Mouse (Mus musculus) ES-E14 (cell line): ENCODE data around the gene Farsa. TPM values are rescaled to one million over a fixed set of nuclear protein-coding genes. Genes with fewer than 3 reads are reported as not detected.
"Not testable (repeated sequence)": the region's sequence is repeated elsewhere in the genome, so short reads cannot be mapped to it uniquely, and the experiment has no call there.

Experiments used
- DNase-seq: peaks from one replicate; pipeline ENCODE4 v3.0.0-alpha.2; 2013; ENCODE audit warnings: low read depth, low spot score
- H3K27ac ChIP-seq: 2 replicates; pipeline ENCODE4 v1.5.1; 2012; ENCODE audit warnings: low read depth, mild to moderate bottlenecking, low read length, moderate library complexity, mixed read lengths; ENCODE audit not compliant: poor library complexity, insufficient read depth, severe bottlenecking
- H3K36me3 ChIP-seq: 2 replicates; pipeline ENCODE4 v1.6.1; 2012; ENCODE audit warnings: mild to moderate bottlenecking, low read length, moderate library complexity, mixed read lengths; ENCODE audit not compliant: control insufficient read depth, poor library complexity, insufficient read depth, severe bottlenecking
- H3K4me1 ChIP-seq, 2 experiments: fragments of 150-350 bp in 1 of 2; sonication (generic) in 1 of 2; 2 replicates each; pipeline ENCODE4 v1.6.1; 2012; ENCODE audit warnings: low read length in 2 of 2, mild to moderate bottlenecking in 1 of 2, mixed read lengths in 1 of 2; ENCODE audit not compliant: control insufficient read depth in 2 of 2, insufficient read depth in 2 of 2, poor library complexity in 1 of 2
- H3K4me3 ChIP-seq, 2 experiments: fragments of 150-350 bp in 1 of 2; sonication (generic) in 1 of 2; 2 replicates each; pipeline ENCODE4 v1.5.1; 2012; ENCODE audit warnings: low read length in 2 of 2, low read depth in 1 of 2, mild to moderate bottlenecking in 1 of 2, mixed read lengths in 1 of 2; ENCODE audit not compliant: insufficient read depth in 1 of 2, poor library complexity in 1 of 2, severe bottlenecking in 1 of 2
- H3K9ac ChIP-seq: 2 replicates; pipeline ENCODE4 v1.6.1; 2012; ENCODE audit warnings: low read depth, mild to moderate bottlenecking, low read length, mixed read lengths; ENCODE audit not compliant: poor library complexity, insufficient read depth, severe bottlenecking
- H3K9me3 ChIP-seq: fragments of 150-350 bp; sonication (generic); 2 replicates; pipeline ENCODE4 v1.6.1; 2012; ENCODE audit warnings: low read depth, mild to moderate bottlenecking, low read length; ENCODE audit not compliant: control insufficient read depth, insufficient read depth
- CHD2 ChIP-seq: IDR thresholded peaks from 2 replicates; pipeline ENCODE4 v1.6.1; 2014; ENCODE audit warnings: mild to moderate bottlenecking, low read depth, low read length, inconsistent platforms
- HCFC1 ChIP-seq: IDR thresholded peaks from 2 replicates; pipeline ENCODE4 v1.6.1; 2012; ENCODE audit warnings: low read length, inconsistent platforms, borderline replicate concordance; ENCODE audit not compliant: insufficient read depth
- MAFK ChIP-seq: IDR thresholded peaks from 2 replicates; pipeline ENCODE4 v1.6.1; 2014; ENCODE audit warnings: mild to moderate bottlenecking, low read depth, low read length, inconsistent platforms; ENCODE audit not compliant: insufficient read depth
- ZC3H11A ChIP-seq: IDR thresholded peaks from 2 replicates; pipeline ENCODE4 v1.6.1; 2012; ENCODE audit warnings: low read depth, mild to moderate bottlenecking, inconsistent platforms, low read length, borderline replicate concordance
- ZNF384 ChIP-seq: IDR thresholded peaks from 2 replicates; pipeline ENCODE4 v1.6.1; 2012; ENCODE audit warnings: low read depth, low read length, inconsistent platforms
- in situ Hi-C, 2 experiments: fragments of 600-800 bp; cut with MboI; formaldehyde crosslinking; loops; one replicate each; pipeline ENCODE4 v1.15.1; 2025; ENCODE audit warnings: low sequenced_read_pairs in 2 of 2, inconsistent platforms in 1 of 2; ENCODE audit not compliant: unreplicated experiment in 2 of 2
- total RNA-seq: library from RNA; depleted of rRNA; stranded (reverse); fragments of 300-350 nt; gene quantifications from 2 replicates; pipeline ENCODE4 v1.2.3, GENCODE M21; 2012

Farsa gene
- total RNA-seq, 1 experiment = 123 TPM

GRCm38 (mm10) chr8:84902920-84903661, 46.3 kb downstream of the Farsa start:
- H3K4me3 ChIP-seq = peak overlapping the region; percentile 95 to 96
- in situ Hi-C loops = no loop called here
- TF ChIP-seq CHD2 (no peak), HCFC1 (0 out of 2 replicates have a peak, but pooled peaks have one; percentile 67), ZC3H11A (no peak), ZNF384 (no peak)
- peaks cover 0 to 6% of the 10 kb centered on the region in 2 experiments; a peak in 2 of 4 replicates for H3K4me1 ChIP-seq
- H3K36me3 ChIP-seq = no peaks in the 10 kb centered on the region; the same call in 1 of the 2 replicates
- no peaks in the 10 kb centered on the region for H3K9me3 ChIP-seq
- H3K9ac ChIP-seq = peak overlapping the region; percentile 96
- peak; percentile 85 for DNase-seq
- H3K27ac ChIP-seq = peak overlapping the region; percentile 85

DNA sequence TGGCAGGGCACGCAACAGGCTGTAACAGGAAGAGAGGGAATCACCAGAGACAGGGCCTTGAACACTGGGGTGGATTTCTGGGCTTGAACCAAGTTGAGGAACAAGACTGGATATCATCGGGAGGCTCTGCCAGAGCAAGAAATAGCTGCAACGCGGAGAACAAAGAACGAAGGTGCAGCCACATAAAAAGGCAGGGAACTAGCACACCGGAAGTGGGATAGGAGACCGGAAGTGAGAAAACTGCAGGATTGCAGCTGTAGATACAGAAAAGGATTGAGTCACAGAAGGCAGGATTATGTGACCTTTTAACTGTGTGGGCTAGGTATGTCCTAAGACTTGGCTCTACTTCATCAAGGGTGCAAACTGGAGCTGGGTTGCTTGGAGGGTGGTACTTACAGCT, 47.6 kb downstream of the Farsa start:
- H3K9ac ChIP-seq = peak overlapping the region; percentile 39; the same call in 1 of the 2 replicates
- no peak overlapping the region for H3K27ac ChIP-seq
- peaks cover 0 to 7% of the 10 kb centered on the region in 2 experiments; a peak in 2 of 4 replicates for H3K4me1 ChIP-seq
- TF ChIP-seq CHD2 (no peak), HCFC1 (no peak), ZNF384 (no peak), ZC3H11A (no peak), MAFK (no peak)
- in situ Hi-C loops = no loop called here
- H3K36me3 ChIP-seq = no peaks in the 10 kb centered on the region; the same call in 1 of the 2 replicates
- H3K4me3 ChIP-seq = no peak overlapping the region
- no peaks in the 10 kb centered on the region for H3K9me3 ChIP-seq
- DNase-seq = no peak

GRCm38 (mm10) chr8:84907037-84907436, 50.2 kb downstream of the Farsa start:
- H3K27ac ChIP-seq = no peak overlapping the region
- 0 out of 2 replicates have a peak overlapping the region, but pooled peaks have one; percentile 7 for H3K9ac ChIP-seq
- H3K36me3 ChIP-seq = peaks cover 9% of the 10 kb centered on the region
- no peaks in the 10 kb centered on the region for H3K9me3 ChIP-seq
- no peak overlapping the region for H3K4me3 ChIP-seq
- DNase-seq = no peak
- TF ChIP-seq MAFK (no peak), ZNF384 (no peak), ZC3H11A (no peak), HCFC1 (no peak), CHD2 (no peak)
- in situ Hi-C loops = no loop called here
- peaks cover 0 to 9% of the 10 kb centered on the region in 2 experiments; a peak in 2 of 4 replicates for H3K4me1 ChIP-seq

DNA sequence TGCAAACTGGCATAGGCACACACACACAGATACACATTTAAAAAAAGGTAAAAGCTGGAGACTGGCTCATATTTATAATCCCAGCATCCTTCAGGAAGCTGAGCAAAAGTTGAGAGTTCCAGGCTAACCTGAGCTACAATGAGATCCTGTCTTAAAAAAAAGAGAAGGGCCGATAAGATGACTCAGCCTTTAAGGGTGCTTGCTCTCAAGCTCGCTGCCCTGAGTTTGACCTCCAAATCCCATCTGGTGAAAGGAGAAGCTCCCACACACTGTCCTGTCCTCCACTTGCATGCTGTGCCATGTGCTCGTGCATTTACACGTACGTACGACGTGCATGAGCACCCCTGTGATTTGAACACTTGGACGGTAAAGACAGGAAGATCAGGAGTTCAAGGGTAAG, 50.7 kb downstream of the Farsa start:
- in situ Hi-C loops = no loop called here
- Histone ChIP-seq H3K36me3 (peaks cover 9% of the 10 kb centered on the region), H3K4me3 (no peak overlapping the region), H3K4me1 (peaks cover 0 to 13% of the 10 kb centered on the region in 2 experiments; a peak in 2 of 4 replicates), H3K9me3 (no peaks in the 10 kb centered on the region), H3K9ac (no peak overlapping the region; the same call in 1 of the 2 replicates), H3K27ac (no peak overlapping the region)
- TF ChIP-seq ZNF384 (no peak), MAFK (0 out of 2 replicates have a peak, but pooled peaks have one; percentile 36)
- no peak for DNase-seq

DNA sequence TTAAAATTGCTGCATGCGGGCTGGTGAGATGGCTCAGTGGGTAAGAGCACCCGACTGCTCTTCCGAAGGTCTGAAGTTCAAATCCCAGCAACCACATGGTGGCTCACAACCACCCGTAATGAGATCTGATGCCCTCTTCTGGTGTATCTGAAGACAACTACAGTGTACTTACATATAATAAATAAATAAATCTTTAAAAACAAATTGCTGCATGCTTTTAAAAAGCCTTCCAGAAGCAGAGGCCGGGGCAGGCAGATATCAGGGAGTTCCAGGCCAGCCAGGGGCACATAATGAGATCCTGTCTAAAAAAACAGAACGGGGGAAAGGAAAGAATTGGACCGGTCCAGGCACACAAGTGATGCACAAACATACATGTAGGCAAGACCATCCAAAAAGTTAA, 51.2 kb downstream of the Farsa start:
- H3K27ac ChIP-seq, H3K36me3 ChIP-seq, DNase-seq, in situ Hi-C loops, H3K9me3 ChIP-seq, H3K9ac ChIP-seq: not testable (repeated sequence)
- H3K4me1 ChIP-seq = peaks cover 0 to 15% of the 10 kb centered on the region in 2 experiments; a peak in 2 of 4 replicates
- H3K4me3 ChIP-seq = peak overlapping the region in 1 of 2 experiments; percentile 3; a peak in 1 of 4 replicates
